Mouse (Mus musculus) midbrain, embryonic 13.5 days (tissue): ENCODE results near the gene Mrps6. TPM values are rescaled to one million over a fixed set of nuclear protein-coding genes. Genes with fewer than 3 reads are reported as not detected.

Experiments
- ATAC-seq: fragments of 200-750 bp; cut with Nextera tagmentation; 2 replicates; pipeline ENCODE4 v1.8.0; 2017; ENCODE audit warnings: mild to moderate bottlenecking, moderate TSS enrichment, moderate library complexity
- H3K27ac ChIP-seq: fragments of 300-500 bp; sonication (generic); 2 replicates; pipeline ENCODE4 v1.5.1; 2015; ENCODE audit warnings: inconsistent platforms, mild to moderate bottlenecking, moderate library complexity
- H3K27me3 ChIP-seq: fragments of 300-500 bp; sonication (generic); 2 replicates; pipeline ENCODE4 v1.6.1; 2015; ENCODE audit warnings: mild to moderate bottlenecking, inconsistent platforms
- H3K36me3 ChIP-seq: fragments of 300-500 bp; sonication (generic); 2 replicates; pipeline ENCODE4 v1.6.1; 2015; ENCODE audit warnings: mild to moderate bottlenecking, inconsistent platforms
- H3K4me1 ChIP-seq: fragments of 300-500 bp; sonication (generic); replicated peaks from 2 replicates; pipeline ENCODE4 v1.6.1; 2015; ENCODE audit warnings: inconsistent platforms
- H3K4me2 ChIP-seq: fragments of 300-500 bp; sonication (generic); replicated peaks from 2 replicates; pipeline ENCODE4 v1.6.1; 2015; ENCODE audit warnings: moderate library complexity, mild to moderate bottlenecking, inconsistent platforms
- H3K4me3 ChIP-seq: fragments of 300-500 bp; sonication (generic); replicated peaks from 2 replicates; pipeline ENCODE4 v1.5.1; 2015; ENCODE audit warnings: mild to moderate bottlenecking, inconsistent platforms
- H3K9ac ChIP-seq: fragments of 300-500 bp; sonication (generic); replicated peaks from 2 replicates; pipeline ENCODE4 v1.6.1; 2015; ENCODE audit warnings: mild to moderate bottlenecking, inconsistent platforms
- H3K9me3 ChIP-seq: fragments of 300-500 bp; sonication (generic); 2 replicates; pipeline ENCODE4 v1.6.1; 2016; ENCODE audit warnings: mild to moderate bottlenecking, inconsistent platforms
- WGBS: fragments of 180-500 bp; shearing (Covaris S2); methylation state at CpG from one replicate; pipeline ENCODE4 v1.1.7; 2015; 5-methylcytosine and 5-hydroxymethylcytosine counted together
- polyA plus RNA-seq: library from polyadenylated mRNA; unstranded; fragments of >200 nt; fragmentation: Nextera tagmentation; extraction: Ambion mirVana; gene quantifications from 2 replicates; pipeline ENCODE4 v1.2.1, GENCODE M21; 2015

The Mrps6 gene
- polyA plus RNA-seq, 1 experiment from 2014 or later, result 153 TPM

- 86% methylated on average over 7 of the region's 7 CpGs for WGBS
- Histone ChIP-seq H3K36me3 (no peaks in the 10 kb centered on the region), H3K27ac (no peak overlapping the region), H3K9me3 (no peaks in the 10 kb centered on the region), H3K4me3 (no peak overlapping the region), H3K4me1 (no peaks in the 10 kb centered on the region), H3K4me2 (no peak overlapping the region), H3K27me3 (no peaks in the 10 kb centered on the region), H3K9ac (no peak overlapping the region)
- ATAC-seq, result no peak
Observed at GRCm38 (mm10) chr16:92039421-92039820, 18.6 kb upstream of the Mrps6 start.

- ATAC-seq, result no peak
- no peaks in the 10 kb centered on the region for H3K27me3 ChIP-seq
- no peak overlapping the region for H3K27ac ChIP-seq
- H3K36me3 ChIP-seq, result no peaks in the 10 kb centered on the region
- H3K4me1 ChIP-seq, result no peaks in the 10 kb centered on the region
- H3K9me3 ChIP-seq, result no peaks in the 10 kb centered on the region
- no peak overlapping the region for H3K9ac ChIP-seq
- H3K4me2 ChIP-seq, result no peak overlapping the region
- WGBS, result 95% methylated on average over 11 of the region's 11 CpGs
- H3K4me3 ChIP-seq, result no peak overlapping the region
Observed at GRCm38 (mm10) chr16:92039966-92040365, 18.1 kb upstream of the Mrps6 start.

- 83% methylated on average over 7 of the region's 7 CpGs for WGBS
- H3K4me2 ChIP-seq, result no peak overlapping the region
- no peak overlapping the region for H3K4me3 ChIP-seq
Observed at GRCm38 (mm10) chr16:92051777-92052310, 6.2 kb upstream of the Mrps6 start.

GRCm38 (mm10) chr16:92052569-92052968 lies 5.5 kb upstream of the Mrps6 start:
- ATAC-seq, result no peak
- H3K27ac ChIP-seq, result no peak overlapping the region
- peaks cover 6% of the 10 kb centered on the region for H3K4me1 ChIP-seq
- no peak overlapping the region for H3K9ac ChIP-seq
- no peak overlapping the region for H3K4me2 ChIP-seq
- no peaks in the 10 kb centered on the region for H3K36me3 ChIP-seq
- WGBS, result 67% methylated on average over 10 of the region's 10 CpGs
- H3K27me3 ChIP-seq, result peaks cover 2% of the 10 kb centered on the region; the same call in 1 of the 2 replicates
- H3K4me3 ChIP-seq, result no peak overlapping the region
- H3K9me3 ChIP-seq, result peaks cover 10% of the 10 kb centered on the region; the same call in 1 of the 2 replicates

More at GRCm38 (mm10) chr16:92051777-92052310, 6.2 kb upstream of the Mrps6 start:
- no peak for ATAC-seq
- H3K36me3 ChIP-seq, result no peaks in the 10 kb centered on the region
- no peak overlapping the region for H3K27ac ChIP-seq
- H3K27me3 ChIP-seq, result peaks cover 2% of the 10 kb centered on the region; the same call in 1 of the 2 replicates
- H3K9me3 ChIP-seq, result peaks cover 10% of the 10 kb centered on the region; the same call in 1 of the 2 replicates
- H3K9ac ChIP-seq, result no peak overlapping the region
- H3K4me1 ChIP-seq, result no peaks in the 10 kb centered on the region

GRCm38 (mm10) chr16:92056711-92057110 lies 1.4 kb upstream of the Mrps6 start:
- H3K27me3 ChIP-seq, result peaks cover 2% of the 10 kb centered on the region; the same call in 1 of the 2 replicates

GRCm38 (mm10) chr16:92057456-92057851 lies 616 bp upstream of the Mrps6 start:
- Histone ChIP-seq H3K9ac (peak overlapping the region; percentile 88), H3K36me3 (peaks cover 11% of the 10 kb centered on the region), H3K4me3 (peak overlapping the region; percentile 82), H3K9me3 (peaks cover 10% of the 10 kb centered on the region; the same call in 1 of the 2 replicates), H3K27me3 (peaks cover 2% of the 10 kb centered on the region; the same call in 1 of the 2 replicates), H3K4me1 (peaks cover 37% of the 10 kb centered on the region), H3K4me2 (peak overlapping the region; percentile 84), H3K27ac (peak overlapping the region; percentile 84)
- 4% methylated on average over 11 of the region's 11 CpGs for WGBS
- peak; percentile 68 for ATAC-seq

More at GRCm38 (mm10) chr16:92056711-92057110, 1.4 kb upstream of the Mrps6 start:
- H3K27ac ChIP-seq, result no peak overlapping the region
- no peak overlapping the region for H3K4me3 ChIP-seq
- peaks cover 37% of the 10 kb centered on the region for H3K4me1 ChIP-seq
- H3K4me2 ChIP-seq, result no peak overlapping the region
- peaks cover 7% of the 10 kb centered on the region for H3K36me3 ChIP-seq
- WGBS, result 59% methylated on average over 2 of the region's 2 CpGs
- no peak for ATAC-seq
- no peak overlapping the region for H3K9ac ChIP-seq
- peaks cover 10% of the 10 kb centered on the region; the same call in 1 of the 2 replicates for H3K9me3 ChIP-seq

GRCm38 (mm10) chr16:92058644-92059620 lies 862 bp downstream of the Mrps6 start:
- Histone ChIP-seq H3K9ac (peak overlapping the region; percentile 88), H3K4me2 (peak overlapping the region; percentile 84), H3K36me3 (peaks cover 21% of the 10 kb centered on the region), H3K4me1 (peaks cover 37% of the 10 kb centered on the region), H3K27me3 (peaks cover 2% of the 10 kb centered on the region; the same call in 1 of the 2 replicates), H3K9me3 (0 out of 2 replicates have a peak, but pooled peaks cover 4% of the 10 kb centered on the region), H3K27ac (peak overlapping the region; percentile 84; the same call in 1 of the 2 replicates), H3K4me3 (peak overlapping the region; percentile 82)
- ATAC-seq, result peak; percentile 24
- WGBS, result 2% methylated on average over 59 of the region's 63 CpGs

- Histone ChIP-seq H3K27ac (no peak overlapping the region), H3K9ac (0 out of 2 replicates have a peak overlapping the region, but pooled peaks have one; percentile 15), H3K27me3 (peaks cover 2% of the 10 kb centered on the region; the same call in 1 of the 2 replicates), H3K9me3 (no peaks in the 10 kb centered on the region), H3K4me3 (peak overlapping the region; percentile 82), H3K4me2 (peak overlapping the region; percentile 84), H3K36me3 (peaks cover 30% of the 10 kb centered on the region), H3K4me1 (peaks cover 37% of the 10 kb centered on the region)
- ATAC-seq, result no peak
- WGBS, result 65% methylated on average over 3 of the region's 3 CpGs
Observed at GRCm38 (mm10) chr16:92060213-92060612, 2.1 kb downstream of the Mrps6 start.

GRCm38 (mm10) chr16:92061586-92061985 lies 3.5 kb downstream of the Mrps6 start:
- H3K4me3 ChIP-seq, result no peak overlapping the region
- 93% methylated on average over 7 of the region's 7 CpGs for WGBS
- H3K4me1 ChIP-seq, result peaks cover 37% of the 10 kb centered on the region
- no peak overlapping the region for H3K9ac ChIP-seq
- H3K9me3 ChIP-seq, result no peaks in the 10 kb centered on the region
- peaks cover 38% of the 10 kb centered on the region for H3K36me3 ChIP-seq
- no peaks in the 10 kb centered on the region; the same call in 1 of the 2 replicates for H3K27me3 ChIP-seq
- H3K4me2 ChIP-seq, result 0 out of 2 replicates have a peak overlapping the region, but pooled peaks have one; percentile 84
- no peak overlapping the region for H3K27ac ChIP-seq
- ATAC-seq, result no peak

GRCm38 (mm10) chr16:92062832-92063231 lies 4.8 kb downstream of the Mrps6 start:
- 97% methylated on average over 1 of the region's 1 CpGs for WGBS
- no peak for ATAC-seq
- peaks cover 49% of the 10 kb centered on the region for H3K36me3 ChIP-seq

GRCm38 (mm10) chr16:92064801-92065200 lies 6.7 kb downstream of the Mrps6 start:
- no peaks in the 10 kb centered on the region for H3K27me3 ChIP-seq
- H3K27ac ChIP-seq, result no peak overlapping the region
- H3K9ac ChIP-seq, result no peak overlapping the region
- no peak overlapping the region for H3K4me3 ChIP-seq
- ATAC-seq, result no peak
- no peak overlapping the region for H3K4me2 ChIP-seq
- H3K4me1 ChIP-seq, result peaks cover 19% of the 10 kb centered on the region
- H3K36me3 ChIP-seq, result peaks cover 58% of the 10 kb centered on the region
- H3K9me3 ChIP-seq, result no peaks in the 10 kb centered on the region
- 95% methylated on average over 2 of the region's 2 CpGs for WGBS

More at GRCm38 (mm10) chr16:92062832-92063231, 4.8 kb downstream of the Mrps6 start:
- Histone ChIP-seq H3K4me2 (no peak overlapping the region), H3K9me3 (no peaks in the 10 kb centered on the region), H3K4me3 (no peak overlapping the region), H3K9ac (no peak overlapping the region), H3K4me1 (peaks cover 30% of the 10 kb centered on the region), H3K27me3 (no peaks in the 10 kb centered on the region), H3K27ac (no peak overlapping the region)

- no peaks in the 10 kb centered on the region for H3K27me3 ChIP-seq
- no peaks in the 10 kb centered on the region for H3K9me3 ChIP-seq
- ATAC-seq, result no peak
- 95% methylated on average over 8 of the region's 8 CpGs for WGBS
- no peak overlapping the region for H3K4me3 ChIP-seq
- peaks cover 43% of the 10 kb centered on the region for H3K36me3 ChIP-seq
- H3K9ac ChIP-seq, result no peak overlapping the region
- H3K27ac ChIP-seq, result no peak overlapping the region
- H3K4me2 ChIP-seq, result no peak overlapping the region
- no peaks in the 10 kb centered on the region for H3K4me1 ChIP-seq
Observed at GRCm38 (mm10) chr16:92070338-92070737, 12.3 kb downstream of the Mrps6 start.
